Mouse (Mus musculus): ENCODE results near the gene Nck1. TPM values are rescaled to one million over a fixed set of nuclear protein-coding genes. Genes with fewer than 3 reads are reported as not detected.

Nck1 gene
- total RNA-seq, 2 experiments from 2014 or later, result 26.0 to 37.4 TPM

DNA sequence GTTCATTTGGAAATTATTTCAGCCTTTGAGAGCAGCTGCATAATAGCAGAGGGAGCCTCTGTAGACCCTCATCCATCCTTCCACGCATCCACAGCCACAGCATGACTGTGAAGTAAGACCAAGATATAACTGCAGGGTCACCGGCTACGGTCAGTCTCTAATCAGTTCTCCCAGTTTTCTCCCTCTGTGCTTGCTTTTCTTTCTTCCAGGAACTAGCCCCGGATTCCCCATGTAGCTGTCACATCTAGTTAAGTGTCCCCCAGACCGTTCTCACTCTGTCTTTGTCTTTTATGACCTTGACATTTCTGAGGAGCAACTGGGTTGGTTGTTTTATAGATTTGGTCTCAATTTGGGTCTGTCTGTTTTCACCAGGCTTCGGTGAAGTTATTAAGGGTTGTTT, 64.3 kb downstream of the Nck1 start:
- H3K4me3 ChIP-seq, result no peak overlapping the region
- no peak overlapping the region for H3K27ac ChIP-seq
- TF ChIP-seq CTCF (IDR thresholded peaks at IDR 0.05), result no peak
- intact Hi-C loops (cut with DNase I), result no loop called here
- no peak for DNase-seq

DNA sequence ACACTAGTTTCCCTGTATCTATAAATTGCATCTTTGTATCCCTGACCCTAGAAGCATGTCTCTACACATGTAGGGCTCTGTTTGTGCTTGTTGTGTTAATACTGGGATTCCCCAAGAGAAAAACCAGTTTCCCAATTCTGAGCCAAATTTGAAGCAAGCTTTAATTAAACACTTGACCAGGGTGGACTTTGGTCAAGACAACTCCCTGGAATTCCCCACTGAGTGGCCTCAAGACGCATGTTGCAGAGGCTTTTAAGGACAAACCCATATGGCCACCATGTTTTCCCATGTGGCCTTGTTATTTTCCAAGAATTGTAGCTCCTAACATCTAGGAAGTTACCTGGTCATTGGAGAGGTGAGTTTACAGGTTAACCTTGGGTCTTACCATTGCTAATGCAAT, 71.9 kb downstream of the Nck1 start:
- Histone ChIP-seq H3K4me3 (no peak overlapping the region), H3K27ac (no peak overlapping the region)
- intact Hi-C loops (cut with DNase I), result no loop called here
- no peak for TF ChIP-seq CTCF (IDR thresholded peaks at IDR 0.05)
- DNase-seq, result no peak

DNA sequence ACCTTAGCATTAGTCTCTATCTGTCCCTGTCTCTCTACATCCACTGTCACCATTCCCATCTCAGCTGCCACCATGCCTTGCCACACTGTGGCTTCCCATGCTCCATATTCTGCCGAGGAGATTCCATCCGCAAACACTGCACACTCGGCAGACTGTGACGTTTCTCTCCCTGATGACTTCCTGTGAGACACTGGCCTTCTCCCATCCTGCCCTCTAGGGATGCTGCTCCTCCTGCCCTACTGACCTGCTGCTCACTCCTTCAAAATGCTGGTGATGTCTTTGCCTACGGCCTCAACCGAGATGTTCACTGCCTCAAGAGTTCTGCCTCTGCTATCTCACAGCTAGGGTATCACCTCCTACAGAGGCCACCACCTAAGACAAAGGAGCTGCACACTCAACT, 72.6 kb downstream of the Nck1 start:
- Histone ChIP-seq H3K4me3 (no peak overlapping the region), H3K27ac (peak overlapping the region; percentile 20)
- no peak for TF ChIP-seq CTCF (IDR thresholded peaks at IDR 0.05)
- intact Hi-C loops (cut with DNase I), result no loop called here
- DNase-seq, result no peak

DNA sequence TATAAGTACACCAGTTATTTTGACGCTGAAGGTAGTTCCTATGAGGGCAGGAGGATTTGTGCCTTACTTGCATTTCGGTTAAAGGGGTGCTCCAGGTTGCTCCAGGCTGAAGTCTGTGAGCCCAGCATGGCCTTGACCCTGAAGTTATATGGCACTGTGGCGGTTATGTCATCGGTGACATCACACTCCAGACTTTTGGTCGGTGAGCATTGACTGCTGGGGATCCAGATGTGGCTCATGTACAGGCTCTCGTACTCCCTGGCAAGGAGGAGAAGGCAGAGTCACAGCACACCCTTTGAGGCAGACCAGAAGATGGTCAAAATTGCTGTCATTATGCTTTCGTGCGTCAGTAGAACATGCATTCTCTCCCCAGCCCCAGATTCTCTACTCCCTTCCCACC, 73.0 kb downstream of the Nck1 start:
- no peak overlapping the region for H3K27ac ChIP-seq
- no peak for DNase-seq
- no peak for TF ChIP-seq CTCF (IDR thresholded peaks at IDR 0.05)
- intact Hi-C loops (cut with DNase I), result no loop called here
- H3K4me3 ChIP-seq, result no peak overlapping the region

DNA sequence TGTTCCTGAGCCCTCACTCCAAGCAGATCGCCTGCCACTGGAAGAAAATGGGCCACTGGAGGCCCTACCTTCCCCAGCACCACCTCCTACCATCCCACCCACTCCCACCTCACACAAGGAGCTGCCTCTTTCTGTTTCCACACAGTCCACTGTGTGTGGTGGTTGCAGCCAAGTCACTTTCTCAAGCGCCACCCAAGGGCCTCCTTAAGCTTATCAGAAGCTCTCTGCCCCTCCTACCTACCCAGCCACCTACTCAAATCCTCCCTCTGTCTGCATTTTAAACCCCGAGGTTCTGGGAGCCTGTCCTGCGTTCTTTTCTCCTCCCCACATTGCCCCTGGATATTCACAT, 74.4 kb downstream of the Nck1 start:
- intact Hi-C loops (cut with DNase I), result loop anchor here (2.0 kb wide), 1 partner anchor 35 kb away; no protein-coding TSS in a partner anchor
- Histone ChIP-seq H3K4me3 (no peak overlapping the region), H3K27ac (peak overlapping the region; percentile 85)
- peak; percentile 44 for DNase-seq
- TF ChIP-seq CTCF (IDR thresholded peaks at IDR 0.05), result no peak

DNA sequence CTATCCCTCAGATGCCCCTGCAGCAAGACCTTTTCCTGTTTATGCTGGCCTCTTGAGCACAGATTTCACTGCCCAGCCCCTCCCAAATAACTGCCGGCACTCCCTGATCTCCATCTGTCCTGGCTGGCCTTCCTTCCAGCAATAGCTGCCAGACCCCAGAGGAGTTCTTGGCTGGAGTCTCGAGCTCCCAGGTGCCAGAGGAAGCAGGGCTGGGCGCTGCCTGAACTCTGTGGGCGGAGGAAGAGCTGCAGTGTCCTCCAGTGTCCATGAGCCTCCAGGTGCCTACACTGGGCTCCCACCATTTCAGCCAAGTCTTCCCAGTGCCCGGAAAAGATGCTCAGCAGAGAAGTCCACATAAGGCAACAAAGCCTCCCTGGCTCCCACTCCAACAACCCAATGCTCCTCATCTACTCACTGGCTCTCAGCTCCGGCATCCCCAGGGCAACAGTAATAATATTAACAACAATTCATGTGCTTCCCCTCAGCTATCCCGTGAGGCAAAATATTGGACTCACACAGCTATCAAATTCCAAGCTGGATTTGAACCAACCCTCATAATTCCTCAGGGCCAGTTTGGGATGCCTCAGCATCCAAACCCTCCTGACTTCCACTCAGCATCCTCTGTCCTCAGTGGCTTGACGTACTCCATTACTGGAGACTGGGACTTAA, 74.9 kb downstream of the Nck1 start:
- Histone ChIP-seq H3K27ac (peak overlapping the region; percentile 85), H3K4me3 (peak overlapping the region; percentile 25; the same call in 1 of the 2 replicates)
- peak; percentile 92 for DNase-seq
- TF ChIP-seq CTCF (IDR thresholded peaks at IDR 0.05), result peak; percentile 18; the same call in 1 of the 2 replicates
- intact Hi-C loops (cut with DNase I), result loop anchor here (2.0 kb wide), 1 partner anchor 36 kb away; no protein-coding TSS in a partner anchor

DNA sequence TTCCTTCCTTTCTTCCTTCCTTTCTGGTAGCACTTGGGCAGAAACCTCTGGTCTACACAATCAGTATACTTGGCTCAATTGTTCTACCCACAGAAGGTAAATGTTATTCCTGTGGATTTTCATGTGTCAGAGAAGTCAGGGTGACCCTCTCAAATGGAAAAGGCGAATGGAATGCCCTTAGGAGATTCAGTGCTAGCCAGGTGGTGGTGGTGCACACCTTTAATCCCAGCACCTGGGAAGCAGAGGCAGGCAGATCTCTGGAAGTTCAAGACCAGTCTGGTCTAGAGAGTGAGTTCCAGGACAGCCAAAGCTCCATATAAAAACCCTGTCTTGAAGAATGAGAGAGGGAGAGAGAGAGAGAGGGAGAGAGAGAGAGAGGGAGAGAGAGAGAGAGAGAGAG, 75.7 kb downstream of the Nck1 start:
- Histone ChIP-seq H3K27ac (peak overlapping the region; percentile 82), H3K4me3 (no peak overlapping the region)
- no peak for TF ChIP-seq CTCF (IDR thresholded peaks at IDR 0.05)
- DNase-seq, result no peak
- intact Hi-C loops (cut with DNase I), result loop anchor here (2.0 kb wide), 1 partner anchor 37 kb away; no protein-coding TSS in a partner anchor

DNA sequence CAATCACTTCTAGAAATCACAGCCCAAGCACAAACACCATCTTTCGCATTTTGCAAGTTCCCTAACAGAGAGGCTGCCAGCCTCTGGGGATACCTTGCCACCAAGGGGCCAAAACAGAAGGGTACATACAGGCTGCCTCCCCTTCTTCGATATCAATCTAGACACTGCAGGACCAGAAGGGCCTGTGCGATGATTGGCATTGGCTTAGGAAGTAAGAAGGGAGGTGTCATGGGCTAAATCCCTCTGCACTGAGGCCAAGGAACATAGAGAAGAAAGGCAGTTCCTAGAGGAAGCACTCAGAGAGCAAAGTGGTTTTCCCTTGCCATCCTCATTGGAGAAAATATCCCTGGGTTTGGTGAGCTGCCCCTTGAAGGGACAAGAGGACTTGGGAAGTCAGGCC, 76.3 kb downstream of the Nck1 start:
- DNase-seq, result no peak
- intact Hi-C loops (cut with DNase I), result loop anchor here (2.0 kb wide), 1 partner anchor 37 kb away; no protein-coding TSS in a partner anchor
- TF ChIP-seq CTCF (IDR thresholded peaks at IDR 0.05), result no peak
- H3K4me3 ChIP-seq, result no peak overlapping the region
- H3K27ac ChIP-seq, result peak overlapping the region; percentile 82

DNA sequence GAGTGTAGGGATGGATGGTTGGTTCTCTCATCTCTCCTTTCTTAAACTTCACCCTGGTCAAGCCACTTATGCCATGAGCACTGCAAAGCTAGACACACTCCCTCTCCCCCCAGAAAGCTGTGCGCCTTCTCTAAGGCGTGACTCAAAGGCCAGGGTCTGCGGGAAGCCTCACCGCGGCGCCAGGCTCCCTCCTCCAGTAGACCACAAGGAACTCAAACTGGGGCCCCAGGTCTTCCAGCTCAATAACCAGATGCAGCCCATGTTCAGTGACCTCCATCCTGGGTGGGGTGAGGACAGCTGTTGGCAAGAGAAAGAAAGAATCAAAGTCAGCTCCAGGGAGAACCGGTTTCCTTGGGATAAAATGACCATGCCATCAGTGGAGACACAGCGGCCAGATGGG, 77.8 kb downstream of the Nck1 start:
- H3K27ac ChIP-seq, result peak overlapping the region; percentile 84
- no peak for DNase-seq
- no peak overlapping the region for H3K4me3 ChIP-seq
- TF ChIP-seq CTCF (IDR thresholded peaks at IDR 0.05), result no peak
- intact Hi-C loops (cut with DNase I), result no loop called here

DNA sequence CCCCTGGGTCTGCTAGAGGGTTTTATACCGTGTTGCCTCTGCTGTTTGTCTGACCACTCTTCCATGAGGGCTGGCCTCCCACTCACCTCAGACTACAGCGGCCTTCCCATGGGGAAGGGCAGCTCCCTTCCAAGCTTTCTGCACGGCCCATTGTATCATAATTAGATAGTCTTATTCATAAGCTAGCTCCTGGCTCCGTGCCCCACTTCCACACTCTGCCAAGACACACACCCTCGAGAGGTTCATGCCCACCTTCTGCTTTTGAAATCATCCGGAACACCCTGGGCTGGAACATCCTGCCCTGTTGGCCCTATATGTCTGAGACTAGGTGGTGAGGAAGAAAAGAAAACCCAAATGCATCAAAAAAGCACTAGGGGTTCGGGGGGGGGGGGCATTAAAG, 78.3 kb downstream of the Nck1 start:
- intact Hi-C loops (cut with DNase I), result no loop called here
- Histone ChIP-seq H3K4me3 (no peak overlapping the region), H3K27ac (peak overlapping the region; percentile 84)
- DNase-seq, result peak; percentile 84
- TF ChIP-seq CTCF (IDR thresholded peaks at IDR 0.05), result no peak

DNA sequence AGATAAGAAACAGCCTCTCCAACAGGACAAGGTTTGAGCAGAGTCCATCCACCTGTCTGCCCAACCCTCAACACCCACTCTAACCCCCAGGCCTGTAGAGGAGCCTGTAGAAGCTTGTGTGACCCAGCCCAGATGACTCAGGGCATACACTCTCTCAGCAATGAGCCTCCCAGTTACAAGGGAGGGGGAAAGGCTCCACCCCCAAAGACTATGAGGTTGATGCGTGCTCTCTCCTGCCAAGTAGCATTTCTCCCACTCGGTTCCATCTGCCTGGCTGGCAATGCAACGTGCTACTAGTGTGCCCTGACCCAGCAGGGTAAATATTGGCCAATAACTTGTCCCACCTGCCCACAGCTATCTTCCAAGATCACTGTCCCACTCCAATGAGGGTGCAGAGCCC, 79.2 kb downstream of the Nck1 start:
- H3K4me3 ChIP-seq, result no peak overlapping the region
- no peak for TF ChIP-seq CTCF (IDR thresholded peaks at IDR 0.05)
- no peak for DNase-seq
- intact Hi-C loops (cut with DNase I), result no loop called here
- H3K27ac ChIP-seq, result peak overlapping the region; percentile 84

DNA sequence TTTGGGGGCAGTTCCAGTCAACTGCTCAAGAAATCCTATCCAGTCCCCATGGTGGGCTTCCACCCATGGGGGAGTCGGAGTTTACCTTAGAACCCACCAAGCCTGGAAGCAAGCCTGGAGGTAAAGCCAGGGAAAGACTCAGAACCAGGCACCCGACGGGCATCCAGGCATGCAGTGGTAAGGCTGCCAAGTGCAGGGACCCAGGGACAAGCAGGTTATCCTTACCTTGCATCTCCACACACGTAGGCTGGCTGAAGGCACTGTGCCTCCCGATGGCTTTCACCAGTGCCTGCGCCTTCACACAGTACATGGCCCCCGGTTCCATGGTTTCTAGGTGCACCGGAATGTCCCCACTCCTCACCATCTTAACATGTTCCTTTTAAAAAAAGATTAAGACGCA, 79.9 kb downstream of the Nck1 start:
- intact Hi-C loops (cut with DNase I), result no loop called here
- Histone ChIP-seq H3K27ac (peak overlapping the region; percentile 84), H3K4me3 (no peak overlapping the region)
- TF ChIP-seq CTCF (IDR thresholded peaks at IDR 0.05), result no peak
- no peak for DNase-seq

DNA sequence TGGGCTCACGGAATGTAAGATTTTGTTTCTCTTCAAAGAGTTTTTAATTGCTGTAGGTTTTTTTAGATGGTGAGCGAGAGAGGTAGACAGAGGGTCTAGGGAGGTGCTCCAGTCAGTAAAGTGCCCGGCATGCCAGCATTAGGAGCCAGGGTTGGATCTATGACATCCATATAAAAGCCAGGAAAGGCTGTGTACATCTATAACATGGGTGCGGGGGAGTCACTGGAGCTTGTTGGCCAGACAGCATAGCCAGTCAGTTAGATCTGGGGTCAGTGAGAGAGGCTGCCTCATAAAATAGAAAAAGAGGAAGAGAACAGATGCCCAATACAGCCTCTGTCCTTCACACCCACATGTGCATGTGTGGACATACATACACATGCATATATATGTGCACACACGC, 80.6 kb downstream of the Nck1 start:
- intact Hi-C loops (cut with DNase I), result no loop called here

DNA sequence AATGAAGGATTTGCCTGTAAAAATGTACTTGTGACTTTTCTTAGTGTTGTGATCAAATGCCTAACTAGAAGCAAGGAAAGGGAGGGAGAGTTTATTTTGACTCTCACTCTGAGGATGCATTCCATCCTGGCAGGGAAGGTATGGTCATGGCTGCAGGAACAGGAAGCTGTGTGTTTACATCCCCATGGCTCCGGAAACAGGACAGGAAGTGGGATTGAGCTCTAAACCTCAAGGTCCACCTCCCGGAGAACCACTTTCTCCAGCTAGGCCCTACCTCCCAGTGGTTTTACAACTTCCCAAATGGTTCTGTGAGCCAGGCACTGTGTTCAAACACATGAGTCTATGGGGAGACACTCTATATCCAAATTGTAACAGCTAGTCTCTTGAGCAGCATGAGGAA, 82.2 kb downstream of the Nck1 start:
- intact Hi-C loops (cut with DNase I), result no loop called here
- no peak for TF ChIP-seq CTCF (IDR thresholded peaks at IDR 0.05)
- H3K27ac ChIP-seq, result peak overlapping the region; percentile 21; the same call in 1 of the 2 replicates

More for the DNA sequence above, 80.6 kb downstream of the Nck1 start:
- DNase-seq, result no peak
- no peak overlapping the region for H3K27ac ChIP-seq
- TF ChIP-seq CTCF (IDR thresholded peaks at IDR 0.05), result no peak
- no peak overlapping the region for H3K4me3 ChIP-seq

More for the DNA sequence above, 82.2 kb downstream of the Nck1 start:
- DNase-seq, result no peak
- H3K4me3 ChIP-seq, result no peak overlapping the region

Measured in gastrocnemius, adult 2 months (tissue).